Mouse (Mus musculus): ENCODE data around the gene Pappa.

DNA sequence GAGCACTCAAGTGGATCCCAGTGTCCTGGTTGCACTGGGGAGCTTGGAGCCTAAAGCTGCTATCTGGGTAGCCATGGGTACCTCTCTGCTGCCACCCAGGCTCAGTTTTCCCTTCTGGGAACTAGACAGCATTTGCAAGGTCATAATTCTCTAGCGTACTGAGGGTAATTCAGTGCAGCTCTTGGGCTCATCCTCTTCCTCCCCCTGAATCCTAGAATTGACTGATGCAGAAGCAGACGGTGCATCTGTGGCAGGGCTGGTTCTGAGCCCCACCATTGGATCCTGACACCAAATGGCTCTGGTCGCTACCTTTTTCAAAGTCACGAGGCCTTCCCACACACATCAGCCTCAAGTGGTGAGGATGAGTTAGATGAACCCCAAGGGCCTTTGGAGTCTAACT is 121.0 kb downstream of the Pappa start:
- no peak for TF ChIP-seq CTCF (IDR thresholded peaks at IDR 0.05; ENCODE audit: control insufficient read depth, insufficient read depth, insufficient replicate concordance, low read depth, low read length)
- TF ChIP-seq POLR2A (IDR thresholded peaks at IDR 0.05; ENCODE audit: control insufficient read depth, low read depth, low read length), result no peak
